Mouse (Mus musculus) left cerebral cortex, adult 8-10 months (tissue): ENCODE data around the gene Znrf3. TPM values are rescaled to one million over a fixed set of nuclear protein-coding genes. Genes with fewer than 3 reads are reported as not detected.

Source experiments
- DNase-seq, 2 experiments: peaks; one replicate each; pipeline ENCODE4 v3.0.0; 2022; ENCODE audit warnings: low spot score in 2 of 2
- total RNA-seq, 4 experiments: library from RNA; stranded (reverse); gene quantifications; 2 replicates each; pipeline ENCODE4 v1.2.4; 2022

Znrf3 gene
- total RNA-seq, 4 experiments from 2014 or later = 19.3 to 22.0 (median 20.4) TPM

DNA sequence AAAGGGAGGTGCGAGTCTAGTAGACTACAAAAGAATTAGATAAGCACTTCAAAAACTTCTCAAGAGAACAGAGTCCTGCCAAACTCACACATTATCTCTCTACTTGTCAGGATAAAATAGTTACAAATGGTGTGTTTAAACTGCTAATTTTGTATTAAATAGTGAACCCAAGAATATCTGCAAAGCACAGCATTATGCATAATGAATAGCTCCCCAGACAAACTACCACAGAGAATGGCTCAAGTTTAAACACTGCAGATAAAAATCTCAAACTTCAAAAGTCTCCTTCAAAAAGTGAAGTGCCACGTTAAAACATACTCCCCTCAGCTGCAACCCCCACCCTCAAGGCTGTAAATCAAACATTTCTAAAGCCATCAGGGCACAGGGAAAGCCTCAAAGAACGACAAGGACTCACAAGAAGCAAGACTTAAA, 2.0 kb downstream of the Znrf3 start:
- DNase-seq = no peak

DNA sequence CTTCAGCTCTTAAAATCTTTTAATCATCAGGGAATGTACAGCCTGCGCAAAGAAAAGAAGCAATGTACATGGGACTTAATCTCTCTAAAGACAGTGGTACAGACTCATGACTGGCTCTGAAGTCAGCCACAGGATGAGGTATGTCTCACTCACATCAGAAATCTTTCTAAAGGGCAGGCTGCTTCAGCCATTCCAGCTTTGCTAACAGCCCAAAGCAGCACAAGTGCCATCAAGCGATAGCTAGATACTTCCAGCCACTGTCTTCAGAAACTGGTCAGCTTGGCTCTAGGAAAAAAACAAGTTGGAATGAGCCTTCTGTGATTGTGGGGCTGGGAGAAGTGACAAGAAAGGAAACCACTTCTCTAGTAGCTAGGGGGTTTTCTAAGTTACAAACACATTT, 7.0 kb downstream of the Znrf3 start:
- DNase-seq = no peak

DNA sequence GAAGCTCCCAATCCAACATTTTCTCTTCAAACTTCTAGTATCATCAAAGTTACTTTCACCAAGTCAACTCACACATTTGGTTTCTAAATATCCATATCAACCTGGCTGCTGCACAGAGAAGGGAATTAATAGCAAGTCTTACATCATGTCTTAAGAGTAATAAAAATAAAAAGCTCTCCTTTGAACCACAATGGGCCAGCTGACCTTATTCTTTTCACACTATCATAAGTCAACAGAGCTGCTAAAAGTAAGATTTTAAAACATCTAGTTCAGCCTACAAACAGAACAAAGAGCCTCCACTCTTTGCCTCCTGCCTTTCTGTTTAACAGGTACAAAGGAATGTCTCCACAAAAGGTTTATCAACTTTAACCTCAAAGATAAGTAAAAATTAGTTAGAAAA, 7.7 kb downstream of the Znrf3 start:
- no peak for DNase-seq

DNA sequence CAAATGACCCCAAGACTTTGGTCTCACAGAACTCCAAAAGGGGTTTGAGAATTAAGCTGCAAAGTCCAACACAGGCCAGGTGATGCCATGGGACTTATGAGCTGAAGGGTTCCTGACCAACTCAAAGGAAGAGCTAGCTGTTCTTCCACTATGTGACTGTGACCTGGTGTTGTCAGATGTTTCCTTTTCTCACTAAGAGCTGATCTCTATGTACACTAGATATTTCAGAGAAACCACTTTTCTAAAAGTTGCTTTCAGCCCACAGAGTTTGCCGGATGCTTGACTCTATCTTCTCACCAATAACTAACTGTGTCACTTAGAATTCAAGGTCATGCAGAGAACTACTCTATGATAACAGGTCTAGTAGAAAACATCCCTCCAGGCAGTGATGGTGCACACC, 9.2 kb downstream of the Znrf3 start:
- DNase-seq = no peak

DNA sequence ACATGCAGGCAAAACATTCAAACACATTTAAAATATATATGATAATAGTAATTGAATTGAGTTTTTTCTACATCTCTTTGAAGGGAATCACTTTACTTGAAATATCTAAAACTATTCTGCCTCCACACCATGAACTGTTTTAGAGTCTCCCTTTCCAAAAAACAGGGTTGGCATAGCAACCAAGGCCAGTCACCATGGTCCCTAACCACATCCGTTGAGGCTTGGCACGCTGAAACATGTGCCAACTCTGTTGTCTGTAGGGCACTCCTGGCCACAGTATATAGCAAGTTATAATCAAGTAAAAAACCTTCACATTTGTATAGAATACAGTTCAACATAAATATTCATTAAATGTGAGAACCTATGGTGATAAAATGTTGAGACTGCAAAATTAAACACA, 12.3 kb downstream of the Znrf3 start:
- DNase-seq = no peak

DNA sequence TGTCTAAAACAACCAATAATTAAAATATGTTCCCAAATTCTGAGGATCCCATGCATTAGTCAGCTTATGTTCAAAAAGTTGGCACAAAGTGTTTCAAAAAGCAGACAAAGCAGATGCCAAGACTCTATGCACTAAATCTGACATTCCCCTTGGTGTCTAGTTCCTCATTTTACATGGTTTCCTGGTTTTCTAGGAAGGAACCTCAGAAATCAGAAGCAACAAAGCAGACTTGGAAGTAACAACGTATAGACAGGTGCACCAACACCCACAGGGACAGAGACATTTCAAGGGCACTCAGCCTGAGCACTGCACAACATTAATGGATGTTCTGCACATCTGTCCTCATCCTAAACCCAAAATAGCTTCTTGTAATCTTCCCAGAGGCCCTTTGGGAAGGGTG, 13.8 kb downstream of the Znrf3 start:
- DNase-seq = no peak

DNA sequence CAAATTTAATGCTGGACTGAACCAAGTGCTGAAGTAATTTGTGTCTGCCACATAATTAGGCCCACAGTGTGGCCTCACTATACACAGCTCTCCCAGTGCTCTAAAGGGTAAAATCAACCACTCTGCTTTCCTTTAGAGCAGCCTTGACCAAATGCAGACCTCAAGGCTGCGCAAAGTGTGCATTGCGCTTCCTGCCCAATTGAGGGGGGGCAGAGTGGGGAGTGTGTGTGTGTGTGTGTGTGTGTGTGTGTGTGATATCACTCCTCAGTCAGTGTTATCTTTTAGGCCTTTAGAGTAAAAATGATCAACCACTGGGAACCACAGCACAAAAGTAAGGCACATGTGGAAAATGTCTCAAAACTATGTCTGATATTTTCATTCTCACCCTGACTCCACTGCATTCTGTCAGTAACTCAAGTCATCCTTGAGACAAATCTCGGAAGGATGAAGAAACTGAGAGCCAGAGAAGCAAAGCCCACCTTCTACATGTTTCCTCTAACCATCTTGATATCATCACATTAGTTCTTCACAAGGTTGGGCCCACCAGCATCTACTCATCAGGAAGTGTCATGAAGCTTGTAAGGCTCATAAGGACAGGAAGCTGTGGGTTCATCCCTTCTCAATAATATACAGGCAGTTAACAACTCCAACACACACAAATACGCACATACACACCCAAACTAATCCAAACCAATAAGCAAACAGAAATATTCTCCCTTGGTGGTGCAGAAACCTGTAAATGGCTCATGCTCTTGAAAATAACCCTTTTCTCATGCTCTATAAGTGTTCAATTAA, 15.1 kb downstream of the Znrf3 start:
- no peak for DNase-seq

DNA sequence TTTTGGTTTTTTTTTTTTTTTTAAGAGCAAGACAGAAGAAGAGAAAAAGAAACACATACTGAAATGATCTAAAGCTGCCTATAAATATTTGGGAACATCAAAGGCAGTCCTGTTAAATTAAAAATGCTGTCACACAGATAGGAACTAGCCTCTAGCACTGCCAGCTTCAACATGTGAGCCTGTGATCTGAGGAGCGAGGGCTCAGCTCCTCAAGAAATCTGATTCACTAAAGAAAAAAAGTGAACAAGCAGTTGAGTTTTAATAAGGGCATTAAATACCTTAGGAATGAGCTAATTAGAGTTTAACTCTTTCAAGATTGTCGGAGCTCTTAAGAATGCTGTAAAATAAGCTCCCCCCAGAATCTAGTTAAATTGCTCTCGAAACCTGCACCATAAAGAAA, 17.4 kb downstream of the Znrf3 start:
- no peak for DNase-seq

DNA sequence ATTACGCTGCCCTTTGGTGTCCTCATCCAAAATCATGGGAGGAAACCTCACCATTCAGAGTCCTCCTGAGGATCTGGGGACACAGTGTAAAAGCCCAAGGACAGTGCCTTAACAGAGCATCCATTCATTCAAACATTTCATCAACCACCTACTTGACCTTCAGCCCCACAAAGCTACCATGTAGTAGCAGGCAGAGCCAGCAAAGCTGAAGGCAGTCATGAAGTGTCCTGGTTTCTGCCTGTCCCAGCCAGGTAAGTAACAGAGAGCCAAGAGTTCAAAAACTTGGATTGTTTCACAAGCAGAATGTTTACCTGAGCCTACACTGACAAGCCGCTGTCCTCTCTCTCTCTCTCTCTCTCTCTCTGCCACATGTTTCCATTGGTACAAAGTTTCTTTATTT, 18.3 kb downstream of the Znrf3 start:
- no peak for DNase-seq

DNA sequence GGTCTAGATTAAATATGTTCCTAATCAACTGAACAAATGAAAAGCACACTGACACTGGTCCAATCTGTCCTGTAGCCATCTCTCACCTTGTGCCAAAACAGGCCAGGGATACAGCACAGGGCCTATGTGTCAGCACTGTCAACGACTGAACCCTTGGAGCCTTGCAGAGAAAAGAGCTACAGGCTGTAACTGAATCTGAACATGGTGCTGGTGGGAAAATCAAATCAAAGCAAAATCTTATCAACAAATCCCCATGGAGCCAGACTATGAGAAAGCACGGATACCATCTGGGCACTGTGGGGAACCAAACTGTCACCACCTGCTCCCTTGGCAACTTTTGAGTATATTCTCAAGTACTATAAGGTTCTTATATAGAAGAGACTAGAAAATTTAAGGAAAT, 19.5 kb downstream of the Znrf3 start:
- DNase-seq = peak in 1 of 2 experiments; percentile 49

DNA sequence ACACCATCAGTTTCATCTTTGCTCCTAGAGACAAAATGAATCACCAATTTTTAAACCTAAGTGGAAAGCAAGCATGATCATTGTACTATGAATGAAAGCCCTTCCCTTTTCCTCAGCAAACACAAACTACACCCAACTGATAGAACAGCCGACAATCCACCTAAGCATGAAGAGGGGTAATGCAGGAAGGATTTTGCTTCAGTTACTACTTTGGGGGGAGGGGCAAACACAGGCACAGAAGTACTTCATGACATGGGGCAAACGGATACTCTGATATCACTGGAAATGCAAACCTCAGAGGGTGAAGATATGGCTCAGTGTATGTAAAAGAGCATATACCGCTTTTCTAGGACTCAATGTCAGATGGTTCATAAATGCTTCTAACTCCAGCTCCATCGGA, 20.5 kb downstream of the Znrf3 start:
- DNase-seq = no peak

DNA sequence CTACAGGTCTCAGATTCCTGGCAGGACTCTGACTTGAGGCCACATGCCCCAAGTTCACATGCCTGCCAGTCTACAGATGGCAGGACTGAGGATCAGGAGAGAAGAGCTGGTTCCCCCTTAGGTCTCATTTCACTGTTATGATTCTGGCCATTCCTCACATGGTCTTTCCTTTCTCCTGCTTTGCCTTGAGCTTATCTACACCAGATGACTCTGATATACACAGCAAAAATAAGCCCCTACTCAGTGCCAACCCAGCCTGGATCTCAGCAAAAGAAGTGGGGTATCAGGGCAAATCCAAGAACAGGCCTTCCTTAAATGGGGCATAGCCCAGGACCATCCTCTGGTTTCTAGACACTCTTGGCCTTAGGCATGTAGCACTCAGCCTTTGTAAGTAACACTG, 21.6 kb downstream of the Znrf3 start:
- no peak for DNase-seq

DNA sequence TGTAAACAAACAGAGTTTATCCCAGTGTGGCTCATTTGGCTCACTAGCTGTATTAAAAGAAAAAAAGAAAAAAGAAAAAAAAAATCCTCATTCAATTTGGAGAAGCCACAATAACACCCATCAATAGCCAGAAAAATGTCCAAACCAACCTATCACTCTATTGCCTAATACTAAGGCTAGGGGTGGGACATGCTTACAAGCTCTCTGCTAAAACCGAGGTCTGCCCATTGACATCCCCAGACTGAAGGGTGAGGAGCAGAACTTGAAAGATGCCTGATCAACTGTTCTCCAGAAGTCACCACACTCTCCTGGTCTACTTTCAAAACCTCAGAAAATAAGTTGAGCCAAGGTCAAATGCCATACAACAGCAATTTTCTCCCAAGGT, 22.4 kb downstream of the Znrf3 start:
- no peak for DNase-seq

DNA sequence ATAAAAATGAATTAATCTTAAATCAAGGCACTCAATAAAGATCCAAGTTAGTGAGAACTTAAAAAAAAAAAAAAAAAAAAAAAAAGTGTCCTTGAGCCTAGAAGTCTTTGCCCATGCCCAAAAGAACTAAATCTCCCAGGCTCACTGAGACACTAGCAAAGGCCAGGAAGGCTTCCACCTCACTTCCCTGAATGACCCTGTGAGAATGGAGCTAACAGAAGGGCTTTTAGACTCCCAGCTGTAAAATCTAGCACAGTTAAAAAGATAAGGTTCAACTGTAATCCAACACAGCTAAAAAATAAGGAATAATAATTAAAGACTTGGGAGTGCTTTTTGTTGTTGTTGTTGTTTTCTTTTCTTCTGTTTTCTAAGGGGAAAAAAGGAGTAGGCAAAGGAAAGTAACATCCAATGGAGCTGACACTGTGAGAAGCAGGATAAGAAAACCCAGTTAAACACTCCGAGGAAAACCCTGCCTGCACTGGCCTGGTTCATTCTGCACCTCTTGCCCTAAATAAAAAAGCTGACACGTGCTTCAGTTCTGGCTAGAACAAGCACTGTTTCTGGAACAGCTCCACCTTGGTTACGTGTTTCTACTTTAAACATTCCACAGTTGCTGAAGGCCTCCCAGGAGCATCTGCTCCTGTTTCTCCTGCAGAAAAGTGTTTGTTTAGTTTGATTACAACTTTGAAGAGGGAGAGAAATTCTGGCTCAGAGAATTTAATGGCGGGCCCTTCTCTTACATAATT, 23.0 kb downstream of the Znrf3 start:
- peak in 1 of 2 experiments; percentile 57 for DNase-seq

DNA sequence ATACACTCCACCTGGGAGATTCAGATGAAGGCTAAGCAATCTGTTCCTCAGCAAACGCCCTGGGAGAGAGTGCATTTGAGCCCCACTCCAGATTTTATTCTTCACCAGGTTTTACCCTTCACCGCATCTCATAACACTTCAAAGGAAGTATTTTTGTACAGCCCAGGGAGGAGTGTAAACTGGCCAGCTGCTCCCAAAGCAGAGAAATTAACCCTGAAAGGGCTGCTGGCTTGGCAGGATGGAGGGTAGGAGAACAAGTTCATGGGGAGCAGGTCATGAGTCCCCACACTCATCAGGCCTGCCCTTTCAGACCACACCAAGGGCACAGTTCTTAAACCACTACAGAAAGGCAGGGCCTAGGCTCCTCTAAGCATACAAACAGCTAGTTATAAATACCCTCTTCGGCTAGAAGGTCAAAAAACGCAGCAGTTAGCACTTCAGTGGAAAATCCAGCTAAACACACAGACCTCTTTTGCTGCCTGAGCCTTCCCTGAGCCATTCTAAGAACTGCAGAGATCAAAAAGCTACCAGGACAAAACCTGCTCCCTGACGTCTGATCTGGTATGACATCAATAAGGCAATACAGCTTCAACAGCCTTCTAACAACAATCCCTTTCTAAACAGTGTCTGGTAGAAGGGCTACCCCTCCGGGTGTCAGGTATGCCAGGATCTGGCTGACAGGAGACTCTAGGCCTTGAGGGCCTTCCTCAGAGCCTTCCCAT, 28.9 kb downstream of the Znrf3 start:
- peak in 1 of 2 experiments; percentile 43 for DNase-seq

DNA sequence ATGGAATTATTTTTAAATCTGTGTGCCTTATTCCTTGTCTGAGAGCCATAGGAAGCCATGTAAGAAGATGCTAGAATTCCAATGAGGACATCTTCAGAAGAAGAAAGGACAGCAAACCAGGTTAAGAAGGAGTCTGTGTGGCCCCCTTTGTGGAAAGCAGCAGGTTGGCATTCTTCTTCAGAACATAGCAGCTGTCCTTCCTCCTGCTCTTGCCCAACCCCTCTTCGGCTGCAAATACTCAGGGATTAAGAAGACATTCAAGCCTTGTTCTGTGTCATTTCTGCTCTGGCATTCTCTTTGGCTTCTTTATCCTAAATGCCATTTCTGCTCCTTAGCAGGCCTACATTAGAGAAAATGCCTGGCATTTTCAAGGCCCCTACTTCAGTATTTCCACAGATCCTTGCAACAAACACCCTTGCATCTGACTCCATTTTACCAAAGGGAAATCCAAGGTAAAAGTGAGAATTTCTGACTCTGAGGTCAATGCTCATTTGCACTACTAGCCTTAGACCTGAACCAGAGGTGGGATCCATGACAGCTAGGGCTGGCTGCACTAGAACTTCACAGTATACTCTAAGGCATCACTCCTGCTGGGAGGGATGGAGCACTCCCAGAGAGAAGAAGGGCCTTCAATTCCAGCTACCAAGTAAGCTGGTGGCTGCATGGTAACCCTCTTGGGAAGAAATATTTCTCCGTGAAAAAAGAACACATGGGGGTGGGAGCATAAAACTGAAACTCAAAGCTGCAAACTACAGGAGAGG, 29.6 kb downstream of the Znrf3 start:
- DNase-seq = no peak

DNA sequence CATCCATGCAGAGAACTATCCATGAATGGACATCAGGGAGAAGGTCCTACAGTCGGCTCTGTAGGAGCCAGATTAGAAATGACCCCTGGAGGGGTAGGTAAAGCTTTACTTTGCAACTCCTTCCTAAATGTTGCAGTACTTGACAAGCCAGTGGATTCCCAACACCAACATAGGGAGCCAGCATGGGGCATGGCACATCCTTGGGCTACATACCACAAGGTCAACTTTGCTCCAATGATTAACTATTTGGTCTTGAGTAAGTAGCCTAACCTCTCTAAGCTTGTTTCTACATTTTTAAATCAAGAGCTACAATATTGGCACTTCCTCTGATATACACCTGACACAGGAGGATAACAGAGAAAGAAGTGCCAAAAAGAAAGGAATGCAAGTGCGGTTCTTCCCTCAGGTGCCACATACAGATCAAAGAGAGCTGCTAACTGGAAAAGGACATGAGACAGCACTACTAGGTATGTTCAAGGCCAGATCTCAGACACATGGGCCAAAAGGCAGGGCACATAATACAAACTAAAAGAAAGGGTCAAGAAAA, 31.9 kb downstream of the Znrf3 start:
- no peak for DNase-seq

DNA sequence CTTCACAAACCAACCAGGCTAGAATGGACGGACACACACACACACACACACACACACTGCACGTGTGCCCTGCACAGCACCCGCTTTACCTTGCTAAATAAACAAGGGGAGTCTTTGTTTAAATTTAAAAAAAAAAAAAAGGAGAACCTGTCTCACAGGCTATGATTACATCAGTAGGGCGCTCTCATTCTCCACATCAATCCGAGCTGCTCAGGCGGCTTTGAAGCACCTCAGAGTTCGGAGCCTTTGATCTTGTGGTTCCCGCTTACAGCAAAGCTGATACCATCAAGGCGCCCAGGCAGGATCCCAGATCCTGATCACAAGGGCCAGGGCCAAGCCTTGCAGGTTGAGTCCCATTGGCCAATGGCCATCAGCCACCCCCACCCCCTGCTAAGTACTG, 33.1 kb downstream of the Znrf3 start:
- no peak for DNase-seq

DNA sequence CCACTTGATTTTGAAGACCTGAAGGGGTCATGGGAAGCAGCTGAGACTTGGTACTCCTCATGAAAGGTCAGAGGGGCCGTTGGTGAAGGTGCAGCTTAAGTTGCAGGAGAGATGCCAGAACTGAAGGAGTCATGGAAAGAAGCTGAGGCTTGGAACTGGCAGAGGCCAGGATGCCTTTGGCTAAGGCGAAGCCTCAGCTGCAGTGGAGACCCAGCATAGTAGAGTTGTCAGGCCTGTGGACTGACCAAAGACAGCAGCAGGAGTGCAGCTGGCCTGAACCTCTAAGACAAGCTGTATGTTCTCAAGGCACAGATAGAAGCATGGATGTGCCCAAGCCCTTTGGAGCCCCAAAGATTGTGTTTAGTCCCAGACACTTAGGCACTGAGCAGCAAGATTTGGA, 40.5 kb downstream of the Znrf3 start:
- no peak for DNase-seq

DNA sequence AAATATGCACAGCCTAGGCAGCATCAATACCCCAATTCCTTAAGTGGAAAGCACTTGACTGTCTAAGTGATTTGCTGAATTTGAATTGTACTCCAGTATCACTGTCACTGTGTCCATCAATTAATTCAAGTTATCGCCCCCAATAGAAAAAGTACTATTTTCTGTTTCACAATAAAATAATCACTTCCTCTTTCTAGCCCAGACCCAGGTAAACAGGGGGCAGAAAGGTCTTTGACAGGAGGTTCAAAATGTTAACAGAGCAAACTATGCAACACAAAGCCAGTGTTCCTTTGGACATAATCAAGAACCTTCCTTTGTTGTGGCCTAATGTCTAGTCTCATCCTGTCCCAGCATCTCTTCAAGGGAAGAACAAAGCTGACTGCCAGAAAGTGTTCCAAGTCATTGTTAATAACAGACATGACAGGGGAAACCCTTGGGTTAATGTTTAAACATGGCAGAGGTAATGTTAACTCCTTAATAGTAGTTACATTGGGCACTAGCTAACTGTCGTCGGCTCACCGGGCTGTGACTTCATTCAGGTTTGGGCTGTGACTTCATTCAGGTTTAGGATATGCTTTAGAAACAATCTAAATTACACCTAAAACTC, 42.4 kb downstream of the Znrf3 start:
- DNase-seq = no peak
